Mouse (Mus musculus) embryonic facial prominence, embryonic 11.5 days (tissue): ENCODE measurements at regions not wholly inside any gene's neighbourhood (a gene's known extent, or its start where the extent isn't known, plus 50 kb on each side); places are given as distances from the start of the nearest gene placed in this dataset.

Experiments
- ATAC-seq: fragments of 200-750 bp; cut with Nextera tagmentation; replicated peaks from 2 replicates; pipeline ENCODE4 v1.8.0; 2017; ENCODE audit warnings: low read depth; ENCODE audit not compliant: insufficient number of reproducible peaks, low FRiP score, low TSS enrichment
- DNase-seq: peaks from one replicate; pipeline ENCODE4 v3.0.0-alpha.2; 2015; ENCODE audit warnings: low spot score
- H3K27ac ChIP-seq: fragments of 300-500 bp; sonication (generic); replicated peaks from 2 replicates; pipeline ENCODE4 v1.5.1; 2014; ENCODE audit warnings: mild to moderate bottlenecking, low read depth, low read length, control low read depth
- H3K27me3 ChIP-seq: fragments of 300-500 bp; sonication (generic); 2 replicates; pipeline ENCODE4 v1.6.1; 2014; ENCODE audit warnings: mild to moderate bottlenecking, low read length, moderate library complexity, mixed read lengths; ENCODE audit not compliant: control insufficient read depth, insufficient read depth
- H3K36me3 ChIP-seq: fragments of 300-500 bp; sonication (generic); replicated peaks from 2 replicates; pipeline ENCODE4 v1.6.1; 2014; ENCODE audit warnings: low read depth, mild to moderate bottlenecking, low read length, moderate library complexity, mixed read lengths; ENCODE audit not compliant: control insufficient read depth, insufficient read depth
- H3K4me1 ChIP-seq: fragments of 300-500 bp; sonication (generic); 2 replicates; pipeline ENCODE4 v1.6.1; 2014; ENCODE audit warnings: low read length, mixed read lengths; ENCODE audit not compliant: control insufficient read depth, insufficient read depth
- H3K4me2 ChIP-seq: fragments of 300-500 bp; sonication (generic); 2 replicates; pipeline ENCODE4 v1.6.1; 2014; ENCODE audit warnings: low read depth, mild to moderate bottlenecking, control low read depth, low read length, moderate library complexity
- H3K4me3 ChIP-seq: fragments of 300-500 bp; sonication (generic); 2 replicates; pipeline ENCODE4 v1.5.1; 2014; ENCODE audit warnings: low read depth, low read length, control low read depth
- H3K9ac ChIP-seq: fragments of 300-500 bp; sonication (generic); replicated peaks from 2 replicates; pipeline ENCODE4 v1.6.1; 2014; ENCODE audit warnings: mild to moderate bottlenecking, control low read depth, low read length
- H3K9me3 ChIP-seq: fragments of 300-500 bp; sonication (generic); replicated peaks from 2 replicates; pipeline ENCODE4 v1.6.1; 2016; ENCODE audit warnings: mild to moderate bottlenecking, low read length, inconsistent platforms, mixed read lengths; ENCODE audit not compliant: control insufficient read depth
- WGBS: fragments of 180-500 bp; shearing (Covaris S2); extraction: QIAGEN DNeasy Blood & Tissue Kit; methylation state at CpG from one replicate; pipeline ENCODE4 v1.1.7; 2014; 5-methylcytosine and 5-hydroxymethylcytosine counted together

DNA sequence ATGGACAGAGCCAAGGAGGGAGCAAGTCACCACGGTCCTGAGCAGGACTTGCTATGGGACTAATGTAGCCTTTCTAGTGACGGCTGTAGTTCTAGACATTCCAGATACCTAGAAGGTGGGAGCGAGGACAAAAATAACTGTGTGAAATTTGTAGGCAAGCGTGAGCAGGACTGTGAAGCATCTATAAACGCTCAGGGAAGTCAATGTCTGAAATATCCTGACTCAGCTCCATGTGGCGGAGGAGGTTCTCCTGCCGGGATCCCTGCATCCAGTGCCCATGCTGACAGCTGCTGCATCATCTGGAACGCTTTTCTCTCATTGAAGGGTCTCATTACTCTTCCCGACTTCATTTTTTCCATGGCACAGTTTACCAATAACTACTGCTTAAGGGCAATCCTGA lies 87.6 kb downstream of the Chst2 start:
- Histone ChIP-seq H3K27ac (no peak overlapping the region), H3K36me3 (no peaks in the 10 kb centered on the region), H3K9ac (no peak overlapping the region), H3K27me3 (no peaks in the 10 kb centered on the region), H3K4me1 (no peaks in the 10 kb centered on the region), H3K4me3 (no peak overlapping the region), H3K9me3 (no peaks in the 10 kb centered on the region), H3K4me2 (no peak overlapping the region)
- 90% methylated on average over 9 of the region's 9 CpGs for WGBS
- no peak for ATAC-seq
- DNase-seq: no peak

DNA sequence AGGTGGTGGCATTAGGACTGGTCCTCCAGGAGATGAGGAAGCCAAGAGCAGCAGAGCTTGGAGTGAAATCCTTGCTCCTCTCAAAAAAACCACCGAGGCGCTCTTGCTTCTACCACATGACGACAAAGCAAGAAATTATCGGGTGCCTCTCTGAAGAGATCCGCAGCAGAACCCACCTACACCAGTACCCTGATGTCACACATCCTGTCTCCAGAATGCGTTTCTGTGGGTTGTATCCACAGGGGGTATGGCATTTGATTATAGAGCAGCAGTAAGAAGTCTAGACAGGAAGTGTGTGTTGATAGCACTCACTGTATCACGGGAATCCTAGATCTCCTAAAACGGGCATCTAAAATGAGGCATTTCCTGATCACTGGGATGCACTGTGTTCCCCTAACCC lies 89.8 kb downstream of the Chst2 start:
- H3K27me3 ChIP-seq: no peaks in the 10 kb centered on the region
- H3K9me3 ChIP-seq: no peaks in the 10 kb centered on the region
- H3K4me2 ChIP-seq: no peak overlapping the region
- no peak overlapping the region for H3K9ac ChIP-seq
- H3K36me3 ChIP-seq: no peaks in the 10 kb centered on the region
- H3K4me1 ChIP-seq: no peaks in the 10 kb centered on the region
- H3K4me3 ChIP-seq: no peak overlapping the region
- DNase-seq (no peak), ATAC-seq (no peak)
- WGBS: 71% methylated on average over 8 of the region's 8 CpGs
- no peak overlapping the region for H3K27ac ChIP-seq

DNA sequence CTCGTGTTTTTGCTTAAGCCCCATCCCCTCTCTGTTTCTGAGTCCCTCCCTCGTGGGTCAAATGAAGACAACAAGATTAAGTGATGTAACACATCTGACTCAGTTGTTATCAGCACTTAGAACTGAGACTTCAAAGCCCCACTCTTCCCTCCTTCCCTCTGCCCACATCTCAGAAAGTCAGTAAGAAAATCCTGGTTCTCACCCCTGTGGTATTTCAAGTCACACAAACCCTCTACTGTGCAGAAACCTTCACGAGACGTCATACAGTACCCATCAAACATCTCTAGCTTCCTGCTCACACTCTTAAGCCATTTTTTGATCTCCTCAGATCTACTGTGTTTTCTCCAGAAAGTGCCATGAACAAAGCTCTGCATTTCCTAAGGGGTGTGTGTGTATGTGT lies 91.4 kb downstream of the Chst2 start:
- DNase-seq: no peak
- Histone ChIP-seq H3K9ac (no peak overlapping the region), H3K27ac (no peak overlapping the region), H3K9me3 (no peaks in the 10 kb centered on the region), H3K4me1 (no peaks in the 10 kb centered on the region), H3K27me3 (no peaks in the 10 kb centered on the region), H3K36me3 (no peaks in the 10 kb centered on the region), H3K4me2 (no peak overlapping the region), H3K4me3 (no peak overlapping the region)
- no peak for ATAC-seq
- 67% methylated on average over 4 of the region's 4 CpGs for WGBS

DNA sequence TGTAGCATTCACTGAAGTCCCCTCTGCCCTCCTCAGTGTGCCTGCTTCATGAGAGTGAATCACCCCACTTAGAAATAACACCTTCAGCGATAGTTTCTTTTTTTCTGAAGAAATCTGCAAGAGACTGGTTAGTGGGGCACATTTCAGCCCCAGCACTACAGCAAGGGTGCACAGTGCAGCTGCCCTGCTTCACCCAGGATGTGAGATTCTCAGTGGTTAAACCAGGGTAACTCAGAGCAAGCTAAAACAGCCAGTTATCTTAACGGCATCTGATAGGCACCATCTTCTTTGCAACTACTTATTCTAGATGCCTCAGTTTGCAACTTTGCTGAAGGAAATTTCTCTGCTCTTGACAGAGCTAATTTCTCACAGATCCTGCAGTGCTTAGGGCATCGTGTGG lies 94.9 kb downstream of the Chst2 start:
- no peak overlapping the region for H3K4me2 ChIP-seq
- H3K36me3 ChIP-seq: no peaks in the 10 kb centered on the region
- DNase-seq (no peak), ATAC-seq (no peak)
- H3K9me3 ChIP-seq: no peaks in the 10 kb centered on the region
- H3K27ac ChIP-seq: no peak overlapping the region
- H3K27me3 ChIP-seq: no peaks in the 10 kb centered on the region
- H3K4me1 ChIP-seq: no peaks in the 10 kb centered on the region
- WGBS: 84% methylated on average over 3 of the region's 3 CpGs
- no peak overlapping the region for H3K9ac ChIP-seq
- no peak overlapping the region for H3K4me3 ChIP-seq

DNA sequence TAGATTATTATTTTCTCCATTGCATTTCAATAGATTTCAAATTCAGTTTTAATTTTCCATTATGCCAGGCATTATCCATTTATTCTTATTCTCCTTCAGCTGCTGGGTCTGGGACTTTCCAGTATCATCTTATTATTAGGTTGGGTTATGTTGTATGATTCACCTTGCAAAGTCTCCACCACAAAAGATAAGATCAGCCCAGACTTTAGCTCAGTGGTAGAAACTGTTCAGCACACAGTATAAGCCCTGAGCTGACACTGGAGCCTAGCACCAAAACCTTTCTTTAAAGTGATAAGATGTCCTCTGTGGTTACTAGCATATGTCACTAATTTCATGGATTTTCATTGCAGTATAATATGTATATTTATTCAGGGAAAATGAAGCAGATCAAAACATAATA lies 117.5 kb downstream of the Chst2 start:
- ATAC-seq: no peak
- no peak for DNase-seq
- H3K4me2 ChIP-seq: no peak overlapping the region
- H3K9ac ChIP-seq: no peak overlapping the region
- no peaks in the 10 kb centered on the region for H3K27me3 ChIP-seq
- H3K27ac ChIP-seq: no peak overlapping the region
- H3K4me1 ChIP-seq: no peaks in the 10 kb centered on the region
- no peaks in the 10 kb centered on the region for H3K36me3 ChIP-seq
- H3K9me3 ChIP-seq: no peaks in the 10 kb centered on the region
- H3K4me3 ChIP-seq: no peak overlapping the region

DNA sequence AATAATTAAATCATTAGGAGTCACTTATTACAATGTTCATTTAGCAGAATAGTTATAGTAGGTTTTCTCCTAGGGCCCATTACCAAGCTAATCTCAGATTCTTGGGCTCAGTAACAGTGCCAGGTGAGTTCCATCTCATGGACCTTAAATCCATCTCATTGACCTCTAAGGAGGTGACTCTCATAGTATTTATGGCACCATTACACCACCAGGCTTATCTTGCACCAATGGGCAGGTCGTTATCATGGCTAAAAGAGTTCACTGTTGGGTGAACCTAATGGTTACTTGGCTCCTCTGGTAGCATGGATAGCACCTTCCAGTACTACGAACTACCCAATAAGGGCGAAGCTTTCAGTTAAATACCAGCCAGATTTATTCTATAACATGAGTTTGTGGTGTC lies 123.5 kb downstream of the Chst2 start:
- H3K27me3 ChIP-seq: no peaks in the 10 kb centered on the region
- H3K4me1 ChIP-seq: no peaks in the 10 kb centered on the region
- H3K27ac ChIP-seq: no peak overlapping the region
- no peaks in the 10 kb centered on the region for H3K36me3 ChIP-seq
- no peak overlapping the region for H3K9ac ChIP-seq
- H3K9me3 ChIP-seq: no peaks in the 10 kb centered on the region
- no peak overlapping the region for H3K4me3 ChIP-seq
- no peak for ATAC-seq
- no peak overlapping the region for H3K4me2 ChIP-seq
- WGBS: 84% methylated on average over 3 of the region's 3 CpGs
- no peak for DNase-seq

DNA sequence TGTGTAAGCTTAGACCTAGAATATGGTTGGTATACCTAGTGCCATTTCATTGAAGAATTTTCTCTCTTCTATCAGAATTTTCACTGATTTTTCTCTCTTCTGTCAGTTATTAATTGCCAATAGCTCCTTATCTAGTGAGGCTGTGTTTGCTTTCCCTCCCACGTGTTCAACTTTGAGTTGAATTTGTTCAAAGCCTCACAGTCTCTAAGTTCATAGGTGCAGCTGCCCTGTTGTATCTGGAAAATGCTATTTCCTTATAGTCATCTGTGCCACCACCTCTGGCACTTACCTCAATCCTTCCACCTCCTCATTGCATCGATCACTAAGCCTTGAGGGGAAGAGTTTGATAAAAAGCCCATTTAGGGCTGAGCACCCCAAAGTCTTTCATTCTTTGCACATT lies 124.0 kb downstream of the Chst2 start:
- DNase-seq (no peak), ATAC-seq (no peak)
- H3K27ac ChIP-seq: no peak overlapping the region
- H3K9me3 ChIP-seq: no peaks in the 10 kb centered on the region
- no peak overlapping the region for H3K4me3 ChIP-seq
- H3K4me2 ChIP-seq: no peak overlapping the region
- H3K27me3 ChIP-seq: no peaks in the 10 kb centered on the region
- H3K9ac ChIP-seq: no peak overlapping the region
- no peaks in the 10 kb centered on the region for H3K4me1 ChIP-seq
- 82% methylated on average over 2 of the region's 2 CpGs for WGBS
- H3K36me3 ChIP-seq: no peaks in the 10 kb centered on the region
